Mouse (Mus musculus) lung, postnatal 0 days (tissue): Measurements from ENCODE around the gene Crip2. TPM values are rescaled to one million over a fixed set of nuclear protein-coding genes. Genes with fewer than 3 reads are reported as not detected.

ENCODE experiments used
- ATAC-seq: fragments of 200-750 bp; cut with Nextera tagmentation; 2 replicates; pipeline ENCODE4 v1.8.0; 2017; ENCODE audit warnings: moderate library complexity
- DNase-seq: peaks from one replicate; pipeline ENCODE4 v3.0.0-alpha.2; 2016; ENCODE audit warnings: low spot score
- H3K27ac ChIP-seq: fragments of 300-500 bp; sonication (generic); 2 replicates; pipeline ENCODE4 v1.5.1; 2014; ENCODE audit warnings: antibody characterized with exemption, mild to moderate bottlenecking, low read length, mixed read lengths
- H3K27me3 ChIP-seq: fragments of 300-500 bp; sonication (generic); replicated peaks from 2 replicates; pipeline ENCODE4 v1.6.1; 2014; ENCODE audit warnings: low read length, mixed read lengths; ENCODE audit not compliant: insufficient read depth
- H3K36me3 ChIP-seq: fragments of 300-500 bp; sonication (generic); 2 replicates; pipeline ENCODE4 v1.6.1; 2014; ENCODE audit warnings: low read length, mixed read lengths; ENCODE audit not compliant: insufficient read depth
- H3K4me1 ChIP-seq: fragments of 300-500 bp; sonication (generic); 2 replicates; pipeline ENCODE4 v1.6.1; 2014; ENCODE audit warnings: antibody characterized with exemption, low read depth, low read length, mixed read lengths; ENCODE audit not compliant: insufficient read depth
- H3K4me2 ChIP-seq: fragments of 300-500 bp; sonication (generic); replicated peaks from 2 replicates; pipeline ENCODE4 v1.6.1; 2014; ENCODE audit warnings: low read depth, mild to moderate bottlenecking, low read length, moderate library complexity, mixed read lengths
- H3K4me3 ChIP-seq: fragments of 300-500 bp; sonication (generic); 2 replicates; pipeline ENCODE4 v1.5.1; 2014; ENCODE audit warnings: low read depth, low read length
- H3K9ac ChIP-seq: fragments of 300-500 bp; sonication (generic); replicated peaks from 2 replicates; pipeline ENCODE4 v1.6.1; 2014; ENCODE audit warnings: low read depth, mild to moderate bottlenecking
- H3K9me3 ChIP-seq: fragments of 300-500 bp; sonication (generic); 2 replicates; pipeline ENCODE4 v1.6.1; 2016; ENCODE audit warnings: low read length, mixed read lengths
- CTCF ChIP-seq: IDR thresholded peaks from 2 replicates; pipeline ENCODE4 v1.5.1; 2016; ENCODE audit warnings: antibody characterized with exemption, mild to moderate bottlenecking
- EP300 ChIP-seq: IDR thresholded peaks from 2 replicates; pipeline ENCODE4 v1.6.1; 2016; ENCODE audit warnings: antibody characterized with exemption, mild to moderate bottlenecking, control low read depth
- WGBS: fragments of 180-500 bp; shearing (Covaris S2); extraction: QIAGEN DNeasy Blood & Tissue Kit; methylation state at CpG from one replicate; pipeline ENCODE4 v1.1.7; 2014; 5-methylcytosine and 5-hydroxymethylcytosine counted together
- polyA plus RNA-seq: library from polyadenylated mRNA; unstranded; fragments of >200 nt; fragmentation: Nextera tagmentation; extraction: Ambion mirVana; gene quantifications from 2 replicates; pipeline ENCODE4 v1.2.1, GENCODE M21; 2015

Gene Crip2
- 1,357 and 1,498 TPM in 2 replicates for polyA plus RNA-seq

GRCm38 (mm10) chr12:113139908-113140615, at the start of gene Crip2:
Crip2 (plus strand) TSS chr12:113140236.
- Histone ChIP-seq H3K36me3 (peaks cover 19% of the 10 kb centered on the region), H3K4me1 (peaks cover 29% of the 10 kb centered on the region), H3K4me2 (peak within 1 kb of the TSS; percentile 69), H3K27ac (peak within 1 kb of the TSS; percentile 97), H3K4me3 (peak within 1 kb of the TSS; percentile 72), H3K9ac (peak within 1 kb of the TSS; percentile 77), H3K9me3 (no peaks in the 10 kb centered on the region), H3K27me3 (no peaks in the 10 kb centered on the region)
- WGBS: 2% methylated on average over 66 of the region's 68 CpGs
- peak; percentile 99 for DNase-seq
- TF ChIP-seq EP300 (peak; percentile 64), CTCF (peak; percentile 54)
- ATAC-seq: peak; percentile 82

- Histone ChIP-seq H3K4me1 (no peaks in the 10 kb centered on the region; the same call in 1 of the 2 replicates), H3K9ac (no peak overlapping the region), H3K9me3 (no peaks in the 10 kb centered on the region), H3K27me3 (no peaks in the 10 kb centered on the region), H3K4me2 (no peak overlapping the region), H3K36me3 (no peaks in the 10 kb centered on the region), H3K27ac (no peak overlapping the region), H3K4me3 (no peak overlapping the region)
- DNase-seq: no peak
- WGBS: 81% methylated on average over 5 of the region's 5 CpGs
- no peak for TF ChIP-seq CTCF
- TF ChIP-seq EP300: no peak
- ATAC-seq: no peak
These were observed 43.0 kb upstream of the Crip2 start for GRCm38 (mm10) chr12:113097040-113097439.

- peak within 1 kb of the TSS; percentile 84 for H3K27ac ChIP-seq
- WGBS: 4% methylated on average over 16 of the region's 53 CpGs
These were observed 42.2 kb upstream of the Crip2 start, which contains the start of gene Mta1 for GRCm38 (mm10) chr12:113097749-113098281. Mta1 (plus strand) TSS chr12:113098278.

GRCm38 (mm10) chr12:113098530-113099151, 41.4 kb upstream of the Crip2 start:
- WGBS: 1% methylated on average over 31 of the region's 60 CpGs
- DNase-seq: no peak
- H3K4me2 ChIP-seq: peak overlapping the region; percentile 98
- H3K27me3 ChIP-seq: no peaks in the 10 kb centered on the region
- H3K36me3 ChIP-seq: no peaks in the 10 kb centered on the region
- peak overlapping the region; percentile 89 for H3K4me3 ChIP-seq
- peak overlapping the region; percentile 95 for H3K9ac ChIP-seq
- TF ChIP-seq CTCF (no peak), EP300 (no peak)
- H3K27ac ChIP-seq: peak overlapping the region; percentile 84
- H3K9me3 ChIP-seq: no peaks in the 10 kb centered on the region
- H3K4me1 ChIP-seq: no peaks in the 10 kb centered on the region; the same call in 1 of the 2 replicates
- ATAC-seq: peak; percentile 35

More at GRCm38 (mm10) chr12:113097749-113098281, 42.2 kb upstream of the Crip2 start, which contains the start of gene Mta1:
- Histone ChIP-seq H3K4me3 (peak within 1 kb of the TSS; percentile 89), H3K9me3 (no peaks in the 10 kb centered on the region), H3K4me2 (peak within 1 kb of the TSS; percentile 98), H3K27me3 (no peaks in the 10 kb centered on the region), H3K9ac (peak within 1 kb of the TSS; percentile 95), H3K36me3 (no peaks in the 10 kb centered on the region), H3K4me1 (no peaks in the 10 kb centered on the region; the same call in 1 of the 2 replicates)
- ATAC-seq (peak; percentile 71), DNase-seq (peak; percentile 77)
- TF ChIP-seq CTCF (no peak), EP300 (no peak)

GRCm38 (mm10) chr12:113099470-113100237, 40.4 kb upstream of the Crip2 start:
- ATAC-seq: no peak
- H3K4me1 ChIP-seq: no peaks in the 10 kb centered on the region; the same call in 1 of the 2 replicates
- no peaks in the 10 kb centered on the region for H3K36me3 ChIP-seq

More at GRCm38 (mm10) chr12:113099470-113100237, 40.4 kb upstream of the Crip2 start:
- Histone ChIP-seq H3K4me2 (peak overlapping the region; percentile 98), H3K27me3 (no peaks in the 10 kb centered on the region), H3K27ac (no peak overlapping the region), H3K9me3 (no peaks in the 10 kb centered on the region), H3K4me3 (no peak overlapping the region), H3K9ac (peak overlapping the region; percentile 95; the same call in 1 of the 2 replicates)
- 18% methylated on average over 6 of the region's 6 CpGs for WGBS
- TF ChIP-seq CTCF (no peak), EP300 (no peak)
- DNase-seq: no peak
